Mouse (Mus musculus): Measurements from ENCODE around the gene Gm20379.
A peak's percentile ranks its signal among the peaks of the same experiment; 100 is the strongest.

Gene Gm20379

DNA sequence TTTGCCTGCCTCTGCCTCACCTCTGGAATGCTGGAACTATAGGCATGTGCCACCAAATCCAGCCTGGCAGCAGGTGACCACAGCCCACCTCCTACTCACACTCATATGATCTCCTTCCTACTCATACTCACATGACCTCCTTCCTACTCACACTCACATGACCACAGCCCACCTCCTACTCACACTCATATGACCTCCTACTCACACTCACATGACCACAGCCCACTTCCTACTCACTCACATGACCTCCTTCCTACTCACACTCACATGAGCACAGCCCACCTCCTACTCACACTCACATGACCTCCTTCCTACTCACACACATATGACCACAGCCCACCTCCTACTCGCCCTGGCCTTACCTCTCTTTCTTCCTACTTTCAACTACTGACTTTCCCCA lies 31.1 kb downstream of the Gm20379 start:
- no peak for DNase-seq (ENCODE audit: inconsistent ontology term)

GRCm38 (mm10) chr13:92337773-92338462 lies 32.1 kb downstream of the Gm20379 start:
- DNase-seq (ENCODE audit: inconsistent ontology term) = no peak

GRCm38 (mm10) chr13:92339787-92340186 lies 34.0 kb downstream of the Gm20379 start:
- no peak for DNase-seq (ENCODE audit: inconsistent ontology term)

DNA sequence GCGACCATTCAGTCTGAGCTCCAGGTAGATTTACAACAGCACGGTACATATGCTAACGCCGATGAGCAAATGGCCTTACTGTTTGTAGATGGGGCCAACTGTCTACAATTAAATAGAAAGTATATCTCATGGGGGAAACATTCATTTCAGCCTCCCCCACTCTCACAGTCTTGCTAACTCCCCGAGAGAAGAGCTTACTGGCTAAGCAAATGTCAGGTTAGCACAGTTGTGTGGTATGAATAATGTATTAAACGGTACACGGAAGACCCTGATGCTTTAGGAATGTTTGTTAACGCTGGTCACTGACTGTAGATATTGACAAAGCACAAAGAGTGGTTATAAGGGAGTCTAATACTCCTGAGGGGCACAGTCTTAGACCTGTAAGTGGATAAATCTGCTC lies 38.3 kb downstream of the Gm20379 start:
- DNase-seq (ENCODE audit: inconsistent ontology term) = no peak

DNA sequence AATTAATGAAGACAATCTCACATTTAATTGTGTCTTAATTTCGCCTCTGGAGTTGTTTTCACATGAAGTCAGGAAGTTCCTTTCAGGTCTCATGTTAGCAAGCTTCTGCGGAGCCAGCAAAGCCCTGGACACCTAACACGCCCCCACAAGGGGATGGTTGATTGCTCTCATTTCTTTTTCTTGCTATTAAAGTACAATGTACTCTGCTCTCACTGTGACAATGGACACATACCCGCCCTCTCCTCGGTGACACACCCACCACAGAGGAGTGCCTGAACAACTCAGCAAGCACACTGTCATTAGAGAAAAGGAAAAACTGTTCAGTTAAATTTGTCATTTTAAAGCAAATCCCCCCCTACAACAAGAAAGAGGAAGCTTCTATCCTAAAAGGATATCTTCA lies 40.6 kb downstream of the Gm20379 start:
- no peak for DNase-seq (ENCODE audit: inconsistent ontology term)

DNA sequence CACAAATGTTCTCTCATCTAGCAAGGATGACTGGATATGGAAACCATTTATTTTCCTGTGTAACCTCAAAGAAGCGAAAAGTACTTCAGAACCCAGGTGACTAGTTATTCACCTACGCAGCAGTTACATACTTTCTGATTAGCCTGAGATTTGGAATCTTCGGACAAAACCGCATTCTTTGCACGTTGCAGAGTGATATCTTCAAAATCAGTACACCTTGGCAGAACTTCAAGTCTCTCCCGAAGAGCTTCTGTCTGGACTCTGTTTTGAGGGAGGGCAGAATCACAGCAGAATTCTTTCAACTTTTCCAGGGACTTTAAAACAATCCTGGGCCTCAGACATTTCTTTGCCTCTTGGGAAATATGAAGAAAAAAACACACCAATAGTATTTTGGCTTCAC lies 45.3 kb downstream of the Gm20379 start:
- DNase-seq (ENCODE audit: inconsistent ontology term) = no peak

DNA sequence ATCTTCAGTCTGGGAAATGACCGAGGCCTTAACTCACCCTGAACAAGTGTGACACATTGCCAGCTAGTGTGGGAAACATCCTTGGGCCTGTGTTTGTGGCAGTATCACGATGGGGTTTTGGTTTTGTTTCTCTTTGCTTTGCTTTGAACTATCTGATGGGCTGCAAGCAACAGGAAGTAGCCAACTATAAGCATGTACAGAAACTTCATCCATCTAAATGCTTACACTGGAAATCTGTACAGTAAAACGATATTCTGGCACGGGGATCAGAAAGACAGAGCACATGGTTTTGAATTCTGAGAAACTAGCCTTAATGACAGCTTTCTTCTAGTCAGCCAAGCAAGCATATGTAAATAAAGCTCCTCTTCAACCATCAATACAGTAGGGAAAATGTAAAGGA lies 48.2 kb downstream of the Gm20379 start:
- DNase-seq (ENCODE audit: inconsistent ontology term) = no peak

DNA sequence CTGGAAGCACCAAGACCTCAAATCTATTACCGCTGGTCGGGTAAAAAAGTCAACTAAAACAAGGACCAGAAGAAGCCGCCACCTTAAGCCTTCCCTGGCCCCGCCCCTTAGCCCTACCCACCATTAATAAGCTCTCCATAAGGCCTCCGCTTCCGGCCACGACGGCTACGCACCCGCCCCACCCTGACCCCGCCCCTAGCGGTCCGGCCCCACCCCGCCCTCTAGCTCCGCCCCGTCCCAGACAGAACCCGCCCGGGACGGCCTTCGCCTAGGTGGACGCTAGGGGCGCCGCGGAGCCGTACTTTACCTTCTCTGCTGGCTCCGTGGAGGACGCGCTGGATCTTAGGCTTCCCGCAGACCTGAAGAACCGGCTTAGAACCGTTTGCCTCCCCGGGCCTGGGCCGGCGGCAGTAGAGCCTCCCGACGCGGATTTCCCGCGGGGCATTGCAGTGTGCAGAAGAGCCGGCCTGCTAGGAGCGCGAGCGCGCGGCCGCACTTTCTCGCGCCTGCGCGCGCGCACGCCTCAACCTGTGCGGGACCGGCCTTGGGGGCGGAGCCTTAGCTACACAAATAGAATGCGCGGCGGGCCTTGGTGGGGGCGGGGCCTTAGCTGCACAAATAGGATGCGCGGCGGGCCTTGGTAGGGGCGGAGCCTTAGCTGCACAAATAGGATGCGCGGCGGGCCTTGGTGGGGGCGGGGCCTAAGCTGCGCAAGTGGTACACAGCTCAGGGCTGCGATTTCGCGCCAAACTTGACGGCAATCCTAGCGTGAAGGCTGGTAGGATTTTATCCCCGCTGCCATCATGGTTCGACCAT lies 48.9 kb downstream of the Gm20379 start, which contains the start of the genes Dhfr and Msh3:
TSS of gene Dhfr (plus strand) at position 271 of the 816 bp plus-strand sequence.
TSS of gene Msh3 (minus strand) at position 548 of the 816 bp plus-strand sequence.
- DNase-seq (ENCODE audit: inconsistent ontology term) = peak; percentile 100

DNA sequence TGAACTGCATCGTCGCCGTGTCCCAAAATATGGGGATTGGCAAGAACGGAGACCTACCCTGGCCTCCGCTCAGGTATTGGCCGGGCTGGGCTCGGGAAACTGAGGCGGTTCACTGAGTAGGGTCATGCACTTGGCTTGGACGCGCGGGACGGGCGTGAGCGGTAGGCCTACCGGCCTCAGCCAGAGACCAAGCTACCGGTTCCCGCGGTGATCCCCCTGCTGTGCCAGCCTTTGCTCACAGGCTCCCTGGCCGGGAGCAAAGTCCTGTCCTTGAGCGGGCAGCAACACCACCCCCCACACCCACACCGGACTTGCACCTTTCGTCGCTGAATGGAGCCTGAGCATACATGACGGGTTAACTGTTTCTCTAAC lies 49.5 kb downstream of the Gm20379 start:
- DNase-seq (ENCODE audit: inconsistent ontology term) = no peak

DNA sequence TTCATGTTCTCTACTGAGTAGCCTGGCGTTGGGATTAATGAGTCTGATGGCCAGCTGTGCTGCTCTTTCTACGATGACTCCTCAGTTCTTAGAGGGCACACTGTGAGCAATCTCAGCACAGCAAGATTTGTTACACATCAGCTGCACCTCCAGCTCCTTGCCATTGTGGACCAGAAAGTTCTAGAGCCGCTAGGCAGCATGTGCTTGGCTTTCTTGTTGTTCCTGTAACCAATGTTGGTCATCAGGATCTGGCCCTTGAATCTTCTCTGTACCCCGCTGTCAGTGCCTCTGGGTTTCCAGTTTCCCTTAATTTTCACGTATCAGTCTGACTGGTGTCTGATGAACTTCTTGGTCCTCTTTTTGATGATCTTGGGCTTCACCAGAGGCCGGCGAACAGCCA lies 50.6 kb downstream of the Gm20379 start:
- DNase-seq (ENCODE audit: inconsistent ontology term) = no peak
